Mouse (Mus musculus): ENCODE results near the gene Lpcat2. TPM values are rescaled to one million over a fixed set of nuclear protein-coding genes. Genes with fewer than 3 reads are reported as not detected.

The Lpcat2 gene
- 24.7 and 30.8 TPM in 2 replicates for polyA plus RNA-seq (2015; fragmentation: Nextera tagmentation; extraction: Ambion mirVana)

DNA sequence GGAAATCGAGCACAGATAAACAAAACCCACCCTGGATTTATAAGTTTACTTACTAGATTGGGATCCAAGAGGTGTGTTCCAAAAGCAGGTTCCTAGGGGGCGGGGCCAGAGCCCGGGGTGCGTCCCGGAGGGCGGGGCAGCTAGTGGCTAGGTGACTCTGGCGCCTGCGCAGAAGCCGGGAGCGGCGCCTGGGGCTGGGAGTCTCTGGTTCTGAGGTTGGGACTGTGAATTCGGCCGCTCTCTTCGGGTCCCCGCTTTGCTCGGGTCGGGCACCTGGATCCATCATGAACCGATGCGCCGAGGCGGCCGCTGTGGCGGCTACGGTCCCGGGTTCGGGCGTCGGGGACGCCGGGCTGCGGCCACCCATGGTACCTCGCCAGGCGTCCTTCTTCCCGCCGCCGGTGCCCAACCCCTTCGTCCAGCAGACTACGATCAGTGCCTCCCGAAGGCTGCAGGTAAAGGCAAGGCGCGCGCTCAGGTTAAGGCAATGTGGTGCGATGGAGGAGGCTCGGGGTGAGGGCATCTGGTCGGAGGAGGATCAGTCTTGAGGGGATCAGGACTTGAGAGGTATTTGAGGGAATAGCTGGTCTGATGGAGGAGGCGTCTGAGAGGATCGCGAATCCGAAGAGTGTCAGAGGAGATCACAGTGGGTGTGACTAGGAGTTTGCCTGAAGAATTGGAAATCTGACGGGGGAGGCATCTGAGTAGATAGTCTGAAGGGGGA lies at the start of gene Lpcat2:
Gene Lpcat2 (plus strand): TSS at position 169 of the 724 bp plus-strand sequence.

DNA sequence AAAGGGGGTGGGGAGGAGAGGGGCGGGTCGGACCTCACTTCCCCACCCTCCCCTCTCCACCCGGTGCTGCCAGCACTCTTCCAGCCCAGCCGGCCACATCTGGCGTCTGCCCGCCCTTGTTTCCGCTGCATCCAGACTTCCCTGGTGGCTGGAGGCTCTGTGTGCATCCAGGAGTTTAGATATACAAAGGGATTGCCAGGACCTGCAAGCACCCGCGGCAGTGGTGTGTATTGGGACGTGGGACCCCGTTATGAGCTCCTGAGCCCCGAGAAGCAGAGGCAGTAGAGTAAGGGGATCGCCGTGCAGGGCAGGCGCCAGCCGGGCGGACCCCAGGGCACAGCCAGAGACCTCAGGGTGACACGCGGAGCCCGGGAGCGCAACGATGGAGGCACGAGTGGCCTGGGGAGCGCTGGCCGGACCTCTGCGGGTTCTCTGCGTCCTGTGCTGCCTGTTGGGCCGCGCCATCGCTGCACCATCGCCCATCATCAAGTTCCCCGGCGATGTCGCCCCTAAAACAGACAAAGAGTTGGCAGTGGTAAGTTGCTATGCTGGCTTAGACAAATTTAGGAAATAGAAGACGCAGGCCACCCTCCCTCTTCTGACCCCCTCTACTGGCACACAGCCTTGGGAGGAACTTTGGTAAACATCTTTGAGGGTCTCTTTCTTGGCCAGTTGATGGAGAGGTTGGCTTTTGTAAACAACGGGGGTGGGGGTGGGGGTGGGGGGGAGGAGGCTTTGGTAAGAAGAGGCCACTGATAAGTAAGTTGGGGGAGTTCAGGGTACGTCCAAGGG lies 27.7 kb upstream of the Lpcat2 start, which contains the start of gene Mmp2:
Gene Mmp2 (plus strand): TSS at position 49 of the 792 bp plus-strand sequence.

DNA sequence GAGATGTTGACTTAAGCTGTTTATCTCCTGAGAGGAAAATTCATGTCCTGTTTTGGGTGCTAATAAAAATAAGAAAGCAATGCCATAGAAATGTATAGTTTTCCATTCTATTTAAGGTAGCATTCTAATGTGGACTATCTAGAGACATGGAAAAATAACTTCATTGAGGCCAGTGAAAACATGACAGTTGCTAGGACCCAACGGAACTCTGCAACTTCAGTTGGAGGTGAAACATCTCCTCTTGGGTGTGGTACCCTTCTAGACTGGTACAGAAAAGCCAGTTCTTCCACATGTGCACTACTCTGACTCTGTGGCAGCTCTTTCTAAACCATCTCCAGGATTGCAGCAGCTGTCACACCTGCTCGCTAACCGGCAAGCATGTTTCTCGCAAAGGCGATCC lies 46.0 kb downstream of the Lpcat2 start, which contains the start of gene Capns2:
Gene Capns2 (plus strand): TSS at position 301 of the 400 bp plus-strand sequence.

GRCm38 (mm10) chr8:92959779-92960178 lies 104.6 kb downstream of the Lpcat2 start, which contains the start of gene Slc6a2:
Slc6a2 (plus strand) TSS chr8:92960079.

Other genes starting within 250 kb of the Lpcat2 start
- gene Irx6, start 181.1 kb upstream of the Lpcat2 start, polyA plus RNA-seq (2015; fragmentation: Nextera tagmentation; extraction: Ambion mirVana), result 0.07 and 0.21 TPM in 2 replicates
- gene Mmp2, start 28.0 kb upstream of the Lpcat2 start, polyA plus RNA-seq (2015; fragmentation: Nextera tagmentation; extraction: Ambion mirVana), result 104 and 140 TPM in 2 replicates
- gene Capns2, start 46.1 kb downstream of the Lpcat2 start, polyA plus RNA-seq (2015; fragmentation: Nextera tagmentation; extraction: Ambion mirVana), result 0.34 and 0.36 TPM in 2 replicates
- not detected in 2 replicates for gene Slc6a2, start 104.7 kb downstream of the Lpcat2 start, polyA plus RNA-seq (2015; fragmentation: Nextera tagmentation; extraction: Ambion mirVana)
- not detected in 2 replicates for gene Ces1a, start 192.9 kb downstream of the Lpcat2 start, polyA plus RNA-seq (2015; fragmentation: Nextera tagmentation; extraction: Ambion mirVana)
- gene Ces1b, start 224.7 kb downstream of the Lpcat2 start, polyA plus RNA-seq (2015; fragmentation: Nextera tagmentation; extraction: Ambion mirVana), result not detected in 2 replicates